In the genomic region with DNA sequence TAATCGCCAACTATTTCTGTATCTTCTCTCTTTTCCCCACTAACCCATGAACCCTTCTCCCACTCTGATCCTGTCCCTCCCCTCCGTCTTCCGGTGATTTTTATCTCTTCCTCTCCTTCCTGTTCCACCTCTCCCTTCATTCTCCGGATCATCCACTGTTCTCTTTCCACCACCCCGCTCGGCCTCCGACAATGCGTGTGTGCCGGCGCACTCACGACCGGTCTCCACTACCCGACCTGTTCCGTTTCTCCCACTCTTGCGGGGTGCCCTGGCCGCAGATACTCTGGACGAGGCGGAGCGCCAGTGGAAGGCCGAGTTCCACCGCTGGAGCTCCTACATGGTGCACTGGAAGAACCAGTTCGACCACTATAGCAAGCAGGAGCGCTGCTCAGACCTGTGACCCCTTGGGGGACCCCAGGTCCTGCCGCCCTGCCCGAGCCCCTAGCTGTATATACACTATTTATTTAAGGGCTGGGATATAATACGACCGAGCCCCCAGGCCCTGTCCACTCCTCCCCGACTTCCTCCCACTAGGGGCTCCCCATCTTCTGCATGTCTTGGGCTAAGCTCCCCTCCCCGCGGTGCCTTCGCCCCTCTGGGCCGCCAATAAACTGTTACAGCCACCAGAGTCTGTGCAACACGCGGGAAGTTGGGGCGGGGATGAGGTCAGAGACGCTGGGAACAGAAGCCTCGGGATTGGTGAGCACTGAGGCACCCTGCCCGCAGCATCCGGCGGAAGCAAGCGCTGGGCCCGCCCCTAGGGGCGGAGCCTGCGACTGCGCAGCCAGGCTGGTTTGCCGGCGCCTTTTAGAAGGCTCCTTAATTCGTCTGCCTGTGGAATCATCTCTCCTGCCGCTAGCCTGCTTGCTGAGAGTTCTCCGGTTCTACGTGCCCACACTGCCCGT, we compare ENCODE assay signal across 8 mouse cellular contexts. TPM values are rescaled to one million over a fixed set of nuclear protein-coding genes. Genes with fewer than 3 reads are reported as not detected.
A peak's percentile ranks its signal among the peaks of the same experiment; 100 is the strongest.
DNase-seq lines count a peak whose midpoint lies in the region; ATAC-seq and TF ChIP-seq lines count a peak whose summit lies in the region.

TSS of gene Ufsp1 (plus strand) at position 791 of the 905 bp plus-strand sequence.

- peaks cover 42% of the 10 kb centered on the region for H3K27me3 ChIP-seq in embryonic facial prominence, embryonic 13.5 days
- H3K27me3 ChIP-seq in kidney, adult 2 months (replicated peaks; ENCODE audit: control insufficient read depth, insufficient read depth, low read length), result no peaks in the 10 kb centered on the region
- H3K27me3 ChIP-seq in limb, embryonic 12.5 days, result peaks cover 44% of the 10 kb centered on the region
- peaks cover 27% of the 10 kb centered on the region for H3K27me3 ChIP-seq in midbrain, embryonic 15.5 days (replicated peaks)
- H3K27me3 ChIP-seq in spleen, adult 2 months (ENCODE audit: control insufficient read depth, insufficient read depth, low read length), result peaks cover 5% of the 10 kb centered on the region

- H3K4me2 ChIP-seq in embryonic facial prominence, embryonic 13.5 days, result peak within 1 kb of the TSS; percentile 98
- peak within 1 kb of the TSS; percentile 100 for H3K4me2 ChIP-seq in limb, embryonic 12.5 days
- H3K4me2 ChIP-seq in midbrain, embryonic 15.5 days, result peak within 1 kb of the TSS; percentile 98

- DNase-seq in 3134 (ENCODE audit: extremely low read depth, insufficient read length, low spot score), result peak; percentile 99
- DNase-seq in adrenal gland, postnatal 36 days, result peak; percentile 97 to 98
- DNase-seq in heart, adult 18-20 months, result peak; percentile 95 to 97
- peak; percentile 98 for DNase-seq in kidney, adult 2 months
- peak; percentile 86 to 92 for DNase-seq in spleen, adult 2 months (ENCODE audit: low read depth in 1 of 2, low spot score in 2 of 2)

- no peak for TF ChIP-seq POLR2A in kidney, adult 2 months (IDR thresholded peaks at IDR 0.05; ENCODE audit: low read depth, low read length)
- peak; percentile 72 for TF ChIP-seq POLR2A in spleen, adult 2 months (IDR thresholded peaks at IDR 0.05; ENCODE audit: low read depth, low read length)

- peaks cover 32% of the 10 kb centered on the region for H3K4me1 ChIP-seq in embryonic facial prominence, embryonic 13.5 days
- H3K4me1 ChIP-seq in kidney, adult 2 months (ENCODE audit: control insufficient read depth, insufficient read depth, low read length), result no peaks in the 10 kb centered on the region; the same call in 1 of the 2 replicates
- peaks cover 24% of the 10 kb centered on the region for H3K4me1 ChIP-seq in limb, embryonic 12.5 days (replicated peaks)
- H3K4me1 ChIP-seq in midbrain, embryonic 15.5 days, result peaks cover 39% of the 10 kb centered on the region
- H3K4me1 ChIP-seq in spleen, adult 2 months (ENCODE audit: control insufficient read depth, insufficient read depth, insufficient read length), result peaks cover 10% of the 10 kb centered on the region; the same call in 1 of the 2 replicates

- ATAC-seq in embryonic facial prominence, embryonic 13.5 days (ENCODE audit: insufficient number of reproducible peaks, insufficient read depth, low FRiP score, low TSS enrichment, low read depth), result peak; percentile 91
- peak; percentile 95 for ATAC-seq in limb, embryonic 12.5 days (ENCODE audit: insufficient number of reproducible peaks, insufficient read depth, low FRiP score, low TSS enrichment, low read depth)
- ATAC-seq in midbrain, embryonic 15.5 days (replicated peaks), result peak; percentile 96

- H3K9ac ChIP-seq in embryonic facial prominence, embryonic 13.5 days, result peak within 1 kb of the TSS; percentile 84
- peak within 1 kb of the TSS; percentile 78 for H3K9ac ChIP-seq in limb, embryonic 12.5 days (replicated peaks)
- peak within 1 kb of the TSS; percentile 70 for H3K9ac ChIP-seq in midbrain, embryonic 15.5 days

- no peak for TF ChIP-seq CTCF in kidney, adult 2 months (conservative IDR thresholded peaks at IDR 0.05; ENCODE audit: insufficient read depth, insufficient read length, low read depth, low read length)
- TF ChIP-seq CTCF in spleen, adult 2 months (IDR thresholded peaks at IDR 0.05; ENCODE audit: extremely low read depth, insufficient read depth, insufficient read length, insufficient replicate concordance), result no peak

- peaks cover 44% of the 10 kb centered on the region for H3K36me3 ChIP-seq in embryonic facial prominence, embryonic 13.5 days
- no peaks in the 10 kb centered on the region for H3K36me3 ChIP-seq in kidney, adult 2 months (ENCODE audit: control insufficient read depth, insufficient read depth, low read length)
- peaks cover 42% of the 10 kb centered on the region for H3K36me3 ChIP-seq in limb, embryonic 12.5 days
- H3K36me3 ChIP-seq in midbrain, embryonic 15.5 days (replicated peaks), result peaks cover 38% of the 10 kb centered on the region
- H3K36me3 ChIP-seq in spleen, adult 2 months (ENCODE audit: control insufficient read depth, insufficient read depth, low read length), result peaks cover 34% of the 10 kb centered on the region

- peak within 1 kb of the TSS; percentile 61 for H3K4me3 ChIP-seq in embryonic facial prominence, embryonic 13.5 days
- peak within 1 kb of the TSS; percentile 79 for H3K4me3 ChIP-seq in kidney, adult 2 months (ENCODE audit: insufficient read depth, low read depth, low read length)
- H3K4me3 ChIP-seq in limb, embryonic 12.5 days (replicated peaks), result peak within 1 kb of the TSS; percentile 55
- peak within 1 kb of the TSS; percentile 54 for H3K4me3 ChIP-seq in midbrain, embryonic 15.5 days
- peak within 1 kb of the TSS; percentile 79 for H3K4me3 ChIP-seq in spleen, adult 2 months (ENCODE audit: extremely low read depth, insufficient read depth, insufficient read length)

- WGBS in embryonic facial prominence, embryonic 13.5 days, result under 1% methylated on average over 52 of the region's 52 CpGs
- under 1% methylated on average over 52 of the region's 52 CpGs for WGBS in kidney, adult 2 months
- WGBS in limb, embryonic 12.5 days, result under 1% methylated on average over 52 of the region's 52 CpGs
- under 1% methylated on average over 52 of the region's 52 CpGs for WGBS in midbrain, embryonic 15.5 days
- WGBS in spleen, adult 2 months, result under 1% methylated on average over 52 of the region's 52 CpGs

- H3K27ac ChIP-seq in embryonic facial prominence, embryonic 13.5 days, result peak within 1 kb of the TSS; percentile 88
- peak within 1 kb of the TSS; percentile 85 for H3K27ac ChIP-seq in kidney, adult 2 months (ENCODE audit: insufficient read depth, low read depth, low read length)
- H3K27ac ChIP-seq in limb, embryonic 12.5 days, result peak within 1 kb of the TSS; percentile 88
- peak within 1 kb of the TSS; percentile 87 for H3K27ac ChIP-seq in midbrain, embryonic 15.5 days
- H3K27ac ChIP-seq in spleen, adult 2 months (ENCODE audit: insufficient read depth, low read length), result peak within 1 kb of the TSS; percentile 70

- no peaks in the 10 kb centered on the region for H3K9me3 ChIP-seq in embryonic facial prominence, embryonic 13.5 days
- no peaks in the 10 kb centered on the region for H3K9me3 ChIP-seq in limb, embryonic 12.5 days
- no peaks in the 10 kb centered on the region for H3K9me3 ChIP-seq in midbrain, embryonic 15.5 days

RNA-seq across cellular contexts. Expression of gene Ufsp1, which starts in this region (rescaled TPM):
- 10 to 100 TPM; 10.2 to 12.7 TPM for total RNA-seq in adrenal gland, postnatal 36 days (2021)
- 5.4 and 5.6 TPM in 2 replicates for polyA plus RNA-seq in embryonic facial prominence, embryonic 13.5 days (2015; fragmentation: Nextera tagmentation; extraction: Ambion mirVana)
- total RNA-seq in heart, adult 18-20 months (2021), result 10 to 100 TPM in 1 of 2 experiments, 1 to 10 TPM in 1; 8.1 to 10.7 TPM
- polyA plus RNA-seq in kidney, adult 2 months (2012; rRNA removed), result 17.3 and 18.4 TPM in 2 replicates
- polyA plus RNA-seq in limb, embryonic 12.5 days (2016; fragmentation: Nextera tagmentation; extraction: Ambion mirVana), result 6.7 and 6.8 TPM in 2 replicates
- polyA plus RNA-seq in midbrain, embryonic 15.5 days (2015; fragmentation: Nextera tagmentation; extraction: Ambion mirVana), result 18.2 and 18.7 TPM in 2 replicates
- 10.3 and 11.1 TPM in 2 replicates for polyA plus RNA-seq in spleen, adult 2 months (2012; rRNA removed)

Comparison
In these comparisons a context has a peak if more than half of its experiments do, and no peak if none do; other contexts are left out.
1. Peak in every context shown above with its lines: DNase-seq, ATAC-seq, H3K4me3 ChIP-seq and H3K27ac ChIP-seq.